Mouse (Mus musculus) lung, postnatal 0 days (tissue): ENCODE data around the gene Fgf13.
A peak's percentile ranks its signal among the peaks of the same experiment; 100 is the strongest.

Experiments used
- CTCF ChIP-seq: IDR thresholded peaks from 2 replicates; pipeline ENCODE4 v1.5.1; 2016; ENCODE audit warnings: antibody characterized with exemption, mild to moderate bottlenecking
- EP300 ChIP-seq: IDR thresholded peaks from 2 replicates; pipeline ENCODE4 v1.6.1; 2016; ENCODE audit warnings: antibody characterized with exemption, mild to moderate bottlenecking, control low read depth

DNA sequence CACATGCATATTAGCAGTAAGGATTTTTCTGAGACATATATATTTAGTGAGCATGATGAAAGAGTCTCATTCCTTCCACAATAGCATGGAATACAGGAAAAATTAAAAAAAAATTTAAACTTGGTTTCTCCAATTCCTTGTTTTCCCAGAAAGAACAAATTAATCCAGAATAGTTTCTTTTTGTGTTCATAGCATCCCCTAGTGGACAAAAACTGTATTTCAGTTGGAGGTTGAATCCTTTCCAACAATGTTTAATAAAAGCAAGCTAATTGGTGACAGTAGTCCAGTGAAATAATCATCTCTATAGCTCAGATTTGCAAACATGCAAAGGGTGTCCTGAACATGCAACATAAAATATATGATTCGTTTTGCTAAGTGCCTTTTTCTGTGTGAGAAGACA, 395.7 kb downstream of the Fgf13 start:
- TF ChIP-seq CTCF, result peak; percentile 58
- TF ChIP-seq EP300, result no peak
